ENCODE assay signal across 9 mouse cellular contexts in the genomic region with DNA sequence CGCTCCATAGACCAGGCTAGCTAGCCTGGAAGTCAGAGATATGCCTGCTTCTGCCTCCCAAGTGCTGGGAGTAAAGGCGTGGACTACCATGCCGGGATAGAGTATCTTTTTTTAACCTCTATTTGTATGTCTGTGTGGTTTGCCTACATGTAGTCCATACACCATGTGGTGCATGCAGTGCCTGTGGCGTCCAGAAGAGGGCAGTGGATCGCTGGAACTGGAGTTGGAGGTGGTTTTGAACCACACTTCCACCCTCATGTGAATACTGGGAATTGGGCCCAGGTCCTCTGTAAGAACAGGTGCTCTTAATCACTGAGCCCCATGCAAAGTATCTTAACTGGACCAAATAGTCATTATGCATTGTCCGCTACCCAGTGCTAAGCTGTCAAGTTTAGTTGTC.
DNase-seq lines count a peak whose midpoint lies in the region; ATAC-seq and TF ChIP-seq lines count a peak whose summit lies in the region.
"Had no signal": no experiment of that assay in that cellular context is flagged by ENCODE, and none has a peak within 500 bp of the region (broad histone marks: within the 10 kb centered on the region; RNA-seq: fewer than 3 reads in every experiment).

No protein-coding gene starts in this region.

- H3K27ac ChIP-seq in hindbrain, postnatal 0 days = no peak overlapping the region
- H3K27ac ChIP-seq in hindbrain, embryonic 14.5 days = no peak overlapping the region
- no peak overlapping the region for H3K27ac ChIP-seq in CH12.LX (ENCODE audit: insufficient read depth, low read depth)
- H3K27ac ChIP-seq: embryonic facial prominence, embryonic 12.5 days; limb, embryonic 12.5 days had no signal

- TF ChIP-seq CTCF in hindbrain, postnatal 0 days (IDR thresholded peaks at IDR 0.05; ENCODE audit: low read depth) = peak; percentile 56
- peak; percentile 37 to 55; a peak in 3 of 4 replicates for TF ChIP-seq CTCF in CH12.LX (conservative IDR thresholded peaks at IDR 0.05 in 1 of 2, IDR thresholded peaks at IDR 0.05 in 1 of 2; ENCODE audit: low read depth in 2 of 2, low read length in 2 of 2)

- peak; percentile 60 for TF ChIP-seq RAD21 in CH12.LX (IDR thresholded peaks at IDR 0.05; ENCODE audit: low read depth, low read length)

- no peaks in the 10 kb centered on the region for H3K79me2 ChIP-seq in CH12.LX (replicated peaks; ENCODE audit: control insufficient read depth, extremely low read depth, insufficient read depth, poor library complexity, severe bottlenecking)

- H3K4me1 ChIP-seq in hindbrain, postnatal 0 days (ENCODE audit: insufficient read depth, low read length) = no peaks in the 10 kb centered on the region
- H3K4me1 ChIP-seq in hindbrain, embryonic 14.5 days (replicated peaks; ENCODE audit: control insufficient read depth, insufficient read depth, low read length) = 0 out of 2 replicates have a peak, but pooled peaks cover 5% of the 10 kb centered on the region
- peaks cover 11 to 23% of the 10 kb centered on the region in 2 experiments; a peak in 3 of 4 replicates for H3K4me1 ChIP-seq in CH12.LX (ENCODE audit: control insufficient read depth in 1 of 2, insufficient read depth in 2 of 2)
- H3K4me1 ChIP-seq: embryonic facial prominence, embryonic 12.5 days had no signal

- 61% methylated on average over 6 of the region's 6 CpGs for WGBS in hindbrain, postnatal 0 days
- WGBS in hindbrain, embryonic 14.5 days = 57% methylated on average over 6 of the region's 6 CpGs

- TF ChIP-seq EP300 in CH12.LX (IDR thresholded peaks at IDR 0.05; ENCODE audit: low read length) = no peak

- no peak overlapping the region for H3K4me2 ChIP-seq in hindbrain, postnatal 0 days (ENCODE audit: low read depth, low read length)
- no peak overlapping the region for H3K4me2 ChIP-seq in hindbrain, embryonic 14.5 days (replicated peaks)
- H3K4me2 ChIP-seq in CH12.LX (ENCODE audit: insufficient read depth, low read depth, poor library complexity, severe bottlenecking) = no peak overlapping the region
- H3K4me2 ChIP-seq: embryonic facial prominence, embryonic 12.5 days; limb, embryonic 12.5 days had no signal

- dilution Hi-C loops in CH12.LX (cut with MboI; ENCODE audit: extremely low pct_ligation_motif_present, extremely low pct_unique_long_range_greater_than_20kb, low sequenced_read_pairs) = no loop called here

- H3K9ac ChIP-seq in hindbrain, postnatal 0 days (replicated peaks; ENCODE audit: low read length) = no peak overlapping the region
- H3K9ac ChIP-seq in hindbrain, embryonic 14.5 days = no peak overlapping the region
- H3K9ac ChIP-seq in CH12.LX (ENCODE audit: insufficient read depth, low read depth) = no peak overlapping the region
- H3K9ac ChIP-seq: embryonic facial prominence, embryonic 12.5 days; limb, embryonic 12.5 days had no signal

- DNase-seq in hindbrain, postnatal 0 days (ENCODE audit: low spot score) = no peak
- no peak for DNase-seq in hindbrain, embryonic 14.5 days (ENCODE audit: low spot score)
- peak; percentile 34 for DNase-seq in CH12.LX (ENCODE audit: extremely low read depth)
- peak; percentile 34 to 50 for DNase-seq in adrenal gland, postnatal 36 days
- peak; percentile 46 for DNase-seq in lung, postnatal 36 days
- no peak for DNase-seq in ovary, postnatal 36 days (ENCODE audit: low spot score)
- no peak for DNase-seq in layer of hippocampus, adult 9-11 months

- no peaks in the 10 kb centered on the region for H3K27me3 ChIP-seq in hindbrain, postnatal 0 days (ENCODE audit: insufficient read depth, low read length)
- H3K27me3 ChIP-seq in hindbrain, embryonic 14.5 days (ENCODE audit: control insufficient read depth, insufficient read depth, low read length) = peaks cover under 1% of the 10 kb centered on the region; the same call in 1 of the 2 replicates
- no peaks in the 10 kb centered on the region for H3K27me3 ChIP-seq in CH12.LX (replicated peaks)

- no peak for TF ChIP-seq POLR2A in CH12.LX (IDR thresholded peaks at IDR 0.05; ENCODE audit: low read depth, low read length)

- no peaks in the 10 kb centered on the region for H3K36me3 ChIP-seq in hindbrain, postnatal 0 days (ENCODE audit: insufficient read depth, low read length)
- no peaks in the 10 kb centered on the region for H3K36me3 ChIP-seq in hindbrain, embryonic 14.5 days (replicated peaks; ENCODE audit: control insufficient read depth, insufficient read depth)
- H3K36me3 ChIP-seq in CH12.LX (replicated peaks in 1 of 2; ENCODE audit: control insufficient read depth in 1 of 2, insufficient read depth in 1 of 2, low read length in 1 of 2) = no peaks in the 10 kb centered on the region
- H3K36me3 ChIP-seq: embryonic facial prominence, embryonic 12.5 days; limb, embryonic 12.5 days had no signal

- in situ Hi-C loops in CH12.LX (cut with MboI; ENCODE audit: low pct_ligation_motif_present, low pct_unique_long_range_greater_than_20kb, low sequenced_read_pairs) = loop anchor here (25.0 kb wide), 2 partner anchors 378 to 628 kb away; no protein-coding TSS in a partner anchor

- ATAC-seq in hindbrain, postnatal 0 days = no peak
- ATAC-seq in hindbrain, embryonic 14.5 days (ENCODE audit: low FRiP score) = no peak

- no peaks in the 10 kb centered on the region for H3K9me3 ChIP-seq in hindbrain, postnatal 0 days (ENCODE audit: low read length)
- no peaks in the 10 kb centered on the region for H3K9me3 ChIP-seq in hindbrain, embryonic 14.5 days (ENCODE audit: control insufficient read depth, low read length)
- H3K9me3 ChIP-seq in CH12.LX (replicated peaks; ENCODE audit: low read length) = peaks cover 4% of the 10 kb centered on the region
- H3K9me3 ChIP-seq: embryonic facial prominence, embryonic 12.5 days; limb, embryonic 12.5 days had no signal

- H3K4me3 ChIP-seq in hindbrain, postnatal 0 days (ENCODE audit: low read length) = no peak overlapping the region
- no peak overlapping the region for H3K4me3 ChIP-seq in hindbrain, embryonic 14.5 days (replicated peaks; ENCODE audit: low read length)
- H3K4me3 ChIP-seq in CH12.LX (replicated peaks in 1 of 3; ENCODE audit: low read depth in 2 of 3, low read length in 2 of 3, poor library complexity in 1 of 3) = no peak overlapping the region
- H3K4me3 ChIP-seq: embryonic facial prominence, embryonic 12.5 days; limb, embryonic 12.5 days had no signal

TF ChIP-seq in CH12.LX, 34 proteins besides CTCF, POLR2A, EP300 and RAD21:
- TF ChIP-seq POLR2AphosphoS2 (IDR thresholded peaks at IDR 0.05; ENCODE audit: low read depth, low read length) = no peak
- TF ChIP-seq CHD1 (IDR thresholded peaks at IDR 0.05; ENCODE audit: low read depth, low read length) = no peak
- TF ChIP-seq ELF1 (IDR thresholded peaks at IDR 0.05; ENCODE audit: low read depth, low read length) = no peak
- TF ChIP-seq MAX (IDR thresholded peaks at IDR 0.05; ENCODE audit: low read length) = 0 out of 2 replicates have a peak, but pooled peaks have one; percentile 42
- peak; percentile 26; the same call in 1 of the 2 replicates for TF ChIP-seq ZC3H11A (IDR thresholded peaks at IDR 0.05; ENCODE audit: low read depth, low read length)
- no peak for TF ChIP-seq NRF1 (IDR thresholded peaks at IDR 0.05; ENCODE audit: low read depth, low read length)
- no peak for TF ChIP-seq ETS1 (conservative IDR thresholded peaks at IDR 0.05; ENCODE audit: low read depth, low read length)
- TF ChIP-seq MYC (IDR thresholded peaks at IDR 0.05; ENCODE audit: low read depth, low read length) = 0 out of 2 replicates have a peak, but pooled peaks have one; percentile 30
- TF ChIP-seq SMC3 (IDR thresholded peaks at IDR 0.05; ENCODE audit: low read depth, low read length) = peak; percentile 70

Comparison
In these comparisons a context has a peak if more than half of its experiments do, and no peak if none do; other contexts are left out.
1. DNase-seq: peak in CH12.LX (single experiment), adrenal gland, postnatal 36 days (2 of 2) and lung, postnatal 36 days (single experiment); none in hindbrain, postnatal 0 days (single experiment), hindbrain, embryonic 14.5 days (single experiment), ovary, postnatal 36 days (single experiment) and layer of hippocampus, adult 9-11 months (single experiment).